Mouse (Mus musculus) gastrocnemius, postnatal 36 days (tissue): ENCODE results near the gene Car11. TPM values are rescaled to one million over a fixed set of nuclear protein-coding genes. Genes with fewer than 3 reads are reported as not detected.

Experiments
- DNase-seq, 2 experiments: peaks; one replicate each; pipeline ENCODE4 v3.0.0; 2022
- intact Hi-C: fragments of 180-260 bp; cut with DNase I; formaldehyde crosslinking; loops from one replicate; pipeline ENCODE4 v1.15.1; 2025
- total RNA-seq, 2 experiments: library from RNA; stranded (reverse); gene quantifications; 2 replicates each; pipeline ENCODE4 v1.2.3; 2021

Gene Car11
- total RNA-seq, 2 experiments from 2014 or later = 7.7 to 9.5 TPM

GRCm38 (mm10) chr7:45720413-45721233 lies 21.0 kb downstream of the Car11 start, which contains the start of gene Fam83e:
Gene Fam83e (plus strand): TSS chr7:45721212.
- peak in 1 of 2 experiments; percentile 14 for DNase-seq
- intact Hi-C loops = no loop called here

GRCm38 (mm10) chr7:45721234-45721571 lies 21.6 kb downstream of the Car11 start:
- intact Hi-C loops = no loop called here
- no peak for DNase-seq

DNA sequence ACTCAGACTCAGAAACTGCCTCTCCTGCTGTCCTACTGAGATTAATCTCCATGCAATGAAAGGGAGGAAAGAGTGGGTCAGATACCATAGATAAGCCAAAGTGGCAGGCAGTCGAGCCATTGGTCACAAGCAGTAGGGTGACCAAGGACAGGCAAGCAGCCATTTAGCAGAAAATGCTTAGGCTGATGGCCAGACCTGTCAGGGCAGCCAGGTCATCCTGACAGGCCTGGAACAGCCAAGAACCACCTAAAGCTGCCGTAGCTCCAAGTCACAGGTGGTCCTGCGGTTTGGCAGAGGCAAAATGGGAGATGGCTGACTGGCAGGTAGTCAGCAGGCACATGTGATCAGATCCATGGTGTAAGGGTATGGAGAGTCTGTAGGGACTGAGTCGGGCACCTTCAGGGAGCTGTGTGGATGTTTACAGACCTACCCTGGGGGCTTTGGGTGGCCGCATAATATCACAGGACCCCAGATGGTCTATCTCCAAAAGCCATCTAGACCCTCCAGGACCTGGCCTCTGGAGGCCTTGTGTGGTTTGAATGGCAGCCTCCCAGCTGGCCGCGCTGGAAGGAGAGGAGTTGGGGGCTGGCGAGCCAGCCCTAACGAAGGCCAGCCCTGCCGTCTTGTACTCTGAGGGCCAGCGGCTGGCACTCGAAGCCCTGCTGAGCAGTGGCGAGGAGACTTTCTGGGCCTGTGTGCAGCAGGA lies 22.2 kb downstream of the Car11 start:
- peak in 1 of 2 experiments; percentile 13 for DNase-seq
- intact Hi-C loops = no loop called here

DNA sequence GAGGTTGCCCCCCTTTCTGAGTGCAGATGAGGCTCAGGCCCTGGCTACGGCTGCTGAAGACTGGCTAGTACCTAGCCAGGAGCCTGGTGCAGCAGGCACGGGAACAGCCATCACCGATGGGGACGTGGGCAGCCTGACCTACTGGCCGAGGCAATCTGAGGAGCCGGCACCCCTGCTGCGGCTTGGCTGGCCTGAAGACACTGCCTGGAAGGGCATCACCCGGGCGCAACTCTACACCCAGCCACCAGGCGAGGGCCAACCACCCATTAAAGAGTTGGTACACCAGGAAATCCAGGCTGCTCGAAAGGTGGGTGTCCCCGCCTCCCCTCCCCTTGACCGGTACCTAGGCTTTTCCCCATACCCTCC lies 22.7 kb downstream of the Car11 start:
- DNase-seq = peak in 1 of 2 experiments; percentile 22
- intact Hi-C loops = no loop called here

DNA sequence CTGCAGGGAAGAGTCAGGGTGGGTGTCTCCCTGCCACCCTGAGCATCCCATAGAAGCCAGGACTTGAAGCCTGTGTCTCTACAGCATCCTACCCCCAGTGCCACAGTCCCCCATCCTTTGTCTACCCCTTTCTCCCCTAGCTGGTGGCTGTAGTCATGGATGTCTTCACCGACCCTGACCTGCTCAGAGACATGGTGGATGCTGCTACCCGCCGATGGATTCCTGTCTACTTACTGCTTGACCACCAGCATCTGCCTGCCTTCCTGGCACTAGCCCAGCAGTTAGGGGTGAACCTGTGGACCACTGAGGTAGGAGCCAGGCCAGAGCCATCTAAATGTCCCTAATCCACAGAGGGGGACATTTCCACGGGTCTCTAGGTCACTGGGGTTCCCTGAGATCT lies 23.7 kb downstream of the Car11 start:
- peak in 1 of 2 experiments; percentile 6 for DNase-seq
- intact Hi-C loops = no loop called here

- DNase-seq = no peak
- intact Hi-C loops = no loop called here
Observed at GRCm38 (mm10) chr7:45723781-45724180, 24.1 kb downstream of the Car11 start.

- peak in 1 of 2 experiments; percentile 11 for DNase-seq
- intact Hi-C loops = no loop called here
Observed at GRCm38 (mm10) chr7:45725151-45725550, 25.5 kb downstream of the Car11 start.

DNA sequence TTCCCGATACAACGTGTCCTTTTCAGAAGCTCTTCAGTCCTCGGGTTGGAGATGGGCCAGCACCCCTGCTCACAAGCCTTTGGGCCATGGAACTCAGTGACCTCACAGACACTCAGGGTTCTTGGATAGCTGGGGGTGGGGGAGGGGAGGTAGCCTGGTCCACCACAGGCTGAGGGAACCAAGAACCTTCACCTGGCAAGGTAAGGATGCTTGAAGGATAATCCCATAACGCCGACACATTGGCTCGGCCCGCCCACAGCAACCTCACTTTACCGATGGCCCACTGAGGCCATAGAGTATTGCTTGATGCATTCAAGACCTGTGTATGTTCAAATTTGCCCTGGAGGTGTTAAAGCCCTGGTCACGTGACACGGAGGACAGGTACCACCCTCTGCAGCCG lies 26.1 kb downstream of the Car11 start, which contains the start of gene Spaca4:
Spaca4 (minus strand) TSS at position 101 of the 400 bp plus-strand sequence.
- intact Hi-C loops = no loop called here
- no peak for DNase-seq

DNA sequence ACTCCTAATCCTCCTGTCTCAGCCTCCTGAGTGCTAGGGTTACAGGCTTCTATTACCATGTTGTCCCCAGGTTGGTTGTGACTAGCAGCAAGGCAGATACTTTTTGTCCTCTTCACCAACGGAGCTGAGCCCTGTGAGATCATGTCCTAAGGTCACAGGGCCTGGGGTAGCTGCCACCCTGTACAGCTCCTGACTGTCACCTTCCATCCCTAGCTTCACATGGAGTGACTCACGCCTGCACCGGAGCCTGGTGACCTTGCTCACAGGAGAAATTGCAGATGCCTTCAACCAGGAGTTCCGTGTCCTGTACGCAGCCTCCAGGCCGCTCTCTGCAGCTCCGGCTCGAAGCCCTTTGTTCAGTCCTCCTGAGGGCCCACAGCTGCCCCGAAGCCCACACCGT lies 26.8 kb downstream of the Car11 start:
- intact Hi-C loops = no loop called here
- no peak for DNase-seq

DNA sequence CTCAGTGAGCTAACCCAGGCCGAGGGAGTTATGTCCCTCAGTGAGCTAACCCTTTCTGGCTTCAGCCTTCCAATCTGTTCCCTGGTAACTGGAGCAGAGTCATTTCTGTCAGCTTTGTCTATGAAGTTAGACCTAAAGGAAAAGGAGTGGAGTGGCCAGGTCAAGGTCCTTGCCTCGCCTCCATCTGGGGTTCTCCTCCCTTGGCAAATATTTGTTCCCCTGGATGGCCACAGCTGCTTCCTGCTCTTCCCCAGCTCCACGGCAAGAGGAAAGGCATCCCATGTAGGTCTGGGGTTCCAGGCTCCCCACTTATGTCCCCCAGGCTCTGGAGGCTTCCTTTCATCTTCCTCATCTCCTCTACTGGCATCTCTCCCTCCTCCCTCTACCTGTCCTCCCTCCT lies 28.0 kb downstream of the Car11 start:
- no peak for DNase-seq
- intact Hi-C loops = no loop called here

GRCm38 (mm10) chr7:45730727-45731431 lies 31.2 kb downstream of the Car11 start:
- no peak for DNase-seq

GRCm38 (mm10) chr7:45733477-45733876 lies 33.8 kb downstream of the Car11 start:
- intact Hi-C loops = loop anchor here (5.0 kb wide), 1 partner anchor 204 kb away; no protein-coding TSS in a partner anchor
- DNase-seq = no peak

More at GRCm38 (mm10) chr7:45730727-45731431, 31.2 kb downstream of the Car11 start:
- intact Hi-C loops = loop anchor here (5.0 kb wide), 1 partner anchor 206 kb away; no protein-coding TSS in a partner anchor

GRCm38 (mm10) chr7:45739162-45739763 lies 39.6 kb downstream of the Car11 start:
- peak in 1 of 2 experiments; percentile 73 for DNase-seq

GRCm38 (mm10) chr7:45739820-45740219 lies 40.2 kb downstream of the Car11 start:
- intact Hi-C loops = loop anchor here (1.0 kb wide), 1 partner anchor 60 kb away; no protein-coding TSS in a partner anchor
- no peak for DNase-seq

More at GRCm38 (mm10) chr7:45739162-45739763, 39.6 kb downstream of the Car11 start:
- intact Hi-C loops = loop anchor here (1.0 kb wide), 1 partner anchor 61 kb away; no protein-coding TSS in a partner anchor

DNA sequence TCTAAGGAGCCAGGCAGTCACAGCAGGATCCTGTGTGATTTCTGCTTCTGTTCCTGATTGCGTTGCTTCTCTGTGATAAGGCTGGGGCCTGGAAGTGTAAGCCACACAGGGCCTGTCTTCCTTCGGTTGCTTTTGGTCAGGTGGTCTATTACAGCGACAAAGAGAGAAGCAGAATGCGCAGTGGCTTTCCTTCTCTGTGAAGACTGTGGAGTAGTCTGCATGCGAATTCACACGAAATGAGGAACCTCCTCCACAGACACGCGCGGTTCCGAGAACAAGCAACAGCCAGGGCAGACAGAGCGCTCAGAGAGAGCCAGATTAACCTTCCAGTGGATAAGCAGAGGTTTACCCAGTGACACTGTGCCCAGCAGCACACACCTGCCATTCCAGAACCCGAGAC lies 41.7 kb downstream of the Car11 start:
- no peak for DNase-seq
- intact Hi-C loops = no loop called here

GRCm38 (mm10) chr7:45741777-45742176 lies 42.1 kb downstream of the Car11 start:
- intact Hi-C loops = no loop called here
- DNase-seq = no peak

- DNase-seq = no peak
- intact Hi-C loops = no loop called here
Observed at GRCm38 (mm10) chr7:45742338-45742737, 42.7 kb downstream of the Car11 start.

- intact Hi-C loops = no loop called here
- no peak for DNase-seq
Observed at GRCm38 (mm10) chr7:45744387-45744786, 44.7 kb downstream of the Car11 start.

DNA sequence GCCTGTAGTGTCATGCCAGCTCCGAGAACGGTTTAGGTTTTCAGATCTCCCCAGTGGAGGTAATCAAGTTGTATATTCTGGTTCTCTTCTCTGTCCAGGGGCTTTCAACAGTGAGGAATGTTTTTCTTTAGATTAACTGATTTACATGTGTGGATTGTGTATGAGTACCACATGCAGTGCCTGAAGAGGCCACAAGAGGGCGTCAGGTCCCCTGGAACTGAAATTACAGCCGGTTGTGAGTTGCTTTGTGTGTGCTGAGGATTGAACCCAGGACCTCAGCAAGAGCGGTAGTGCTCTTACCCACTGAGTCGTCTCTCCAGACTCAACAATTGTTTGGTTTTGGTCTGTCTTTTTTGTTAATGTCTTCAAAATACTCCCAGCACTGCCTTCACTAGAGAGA lies 46.9 kb downstream of the Car11 start:
- DNase-seq = no peak
- intact Hi-C loops = no loop called here

- DNase-seq = no peak
- intact Hi-C loops = no loop called here
Observed at GRCm38 (mm10) chr7:45747450-45747849, 47.8 kb downstream of the Car11 start.
